Mouse (Mus musculus) CH12.LX (cell line): ENCODE data around the gene Evx2. TPM values are rescaled to one million over a fixed set of nuclear protein-coding genes. Genes with fewer than 3 reads are reported as not detected.

ENCODE experiments used
- DNase-seq: peaks from one replicate; pipeline ENCODE4 v3.0.0-alpha.2; 2013; ENCODE audit errors: extremely low read depth
- H3K27ac ChIP-seq: 2 replicates; pipeline ENCODE4 v1.5.1; 2012; ENCODE audit warnings: low read depth, mild to moderate bottlenecking, control low read depth, moderate library complexity; ENCODE audit not compliant: insufficient read depth
- H3K27me3 ChIP-seq: replicated peaks from 2 replicates; pipeline ENCODE3; 2012; ENCODE audit warnings: inconsistent platforms
- H3K36me3 ChIP-seq, 2 experiments: replicated peaks in 1 of 2; 2 replicates each; pipeline versions ENCODE3 to v1.6.1; 2012; ENCODE audit warnings: inconsistent platforms in 1 of 2, low read length in 1 of 2, mild to moderate bottlenecking in 1 of 2, mixed read lengths in 1 of 2, moderate library complexity in 1 of 2; ENCODE audit not compliant: control insufficient read depth in 1 of 2, insufficient read depth in 1 of 2
- H3K4me1 ChIP-seq, 2 experiments: 2 replicates each; pipeline ENCODE4 v1.6.1; 2012; ENCODE audit warnings: inconsistent platforms in 1 of 2, moderate library complexity in 1 of 2; ENCODE audit not compliant: insufficient read depth in 2 of 2, control insufficient read depth in 1 of 2
- H3K4me2 ChIP-seq: 2 replicates; pipeline ENCODE4 v1.6.1; 2012; ENCODE audit warnings: low read depth, mild to moderate bottlenecking, control low read depth; ENCODE audit not compliant: poor library complexity, insufficient read depth, severe bottlenecking
- H3K4me3 ChIP-seq, 3 experiments: fragments of 150-350 bp in 1 of 3; sonication (generic) in 1 of 3; replicated peaks in 1 of 3; 2 replicates each; pipeline versions ENCODE3 to v1.5.1; 2011 to 2012; ENCODE audit warnings: low read depth in 2 of 3, low read length in 2 of 3, mild to moderate bottlenecking in 2 of 3, moderate library complexity in 2 of 3, control low read depth in 1 of 3, improper control_type of control experiment in 1 of 3, inconsistent platforms in 1 of 3, mixed read lengths in 1 of 3; ENCODE audit not compliant: poor library complexity in 1 of 3
- H3K79me2 ChIP-seq: replicated peaks from 2 replicates; pipeline ENCODE4 v1.6.1; 2012; ENCODE audit warnings: mild to moderate bottlenecking, moderate library complexity; ENCODE audit not compliant: control insufficient read depth, poor library complexity, insufficient read depth, severe bottlenecking; ENCODE audit errors: extremely low read depth
- H3K9ac ChIP-seq: 2 replicates; pipeline ENCODE4 v1.6.1; 2012; ENCODE audit warnings: low read depth, mild to moderate bottlenecking, control low read depth, moderate library complexity; ENCODE audit not compliant: insufficient read depth
- H3K9me3 ChIP-seq: replicated peaks from 2 replicates; pipeline ENCODE3; 2012; ENCODE audit warnings: low read length, inconsistent platforms, mixed read lengths
- CHD1 ChIP-seq: IDR thresholded peaks from 2 replicates; pipeline ENCODE4 v1.6.1; 2012; ENCODE audit warnings: low read depth, low read length, improper control_type of control experiment, inconsistent platforms
- CHD2 ChIP-seq: IDR thresholded peaks from 2 replicates; pipeline ENCODE4 v1.6.1; 2011; ENCODE audit warnings: low read length, improper control_type of control experiment
- CTCF ChIP-seq, 2 experiments: IDR thresholded peaks in 1 of 2; conservative IDR thresholded peaks in 1 of 2; 2 replicates each; pipeline ENCODE4 v1.5.1; 2011 to 2012; ENCODE audit warnings: low read depth in 2 of 2, low read length in 2 of 2, improper control_type of control experiment in 1 of 2, inconsistent platforms in 1 of 2, mild to moderate bottlenecking in 1 of 2, moderate library complexity in 1 of 2
- E2F4 ChIP-seq: IDR thresholded peaks from 2 replicates; pipeline ENCODE4 v1.6.1; 2011; ENCODE audit warnings: low read depth, low read length, improper control_type of control experiment; ENCODE audit not compliant: insufficient replicate concordance
- ETS1 ChIP-seq: conservative IDR thresholded peaks from 2 replicates; pipeline ENCODE4 v1.6.1; 2012; ENCODE audit warnings: low read depth, mild to moderate bottlenecking, inconsistent platforms, low read length, improper control_type of control experiment, moderate library complexity
- HCFC1 ChIP-seq: IDR thresholded peaks from 2 replicates; pipeline ENCODE4 v1.6.1; 2012; ENCODE audit warnings: low read depth, mild to moderate bottlenecking, inconsistent platforms, low read length, improper control_type of control experiment
- JUND ChIP-seq: conservative IDR thresholded peaks from 2 replicates; pipeline ENCODE4 v1.6.1; 2011; ENCODE audit warnings: low read depth, low read length, improper control_type of control experiment
- MAFK ChIP-seq: IDR thresholded peaks from 2 replicates; pipeline ENCODE4 v1.6.1; 2011; ENCODE audit warnings: low read length, improper control_type of control experiment; ENCODE audit not compliant: insufficient replicate concordance
- MXI1 ChIP-seq: IDR thresholded peaks from 2 replicates; pipeline ENCODE4 v1.6.1; 2011; ENCODE audit warnings: mild to moderate bottlenecking, low read depth, low read length, improper control_type of control experiment
- NELFE ChIP-seq: IDR thresholded peaks from 2 replicates; pipeline ENCODE4 v1.6.1; 2011; ENCODE audit warnings: low read depth, low read length, improper control_type of control experiment
- NRF1 ChIP-seq: IDR thresholded peaks from 2 replicates; pipeline ENCODE4 v1.6.1; 2014; ENCODE audit warnings: low read depth, mild to moderate bottlenecking, inconsistent platforms, low read length, improper control_type of control experiment, moderate library complexity
- POLR2AphosphoS2 ChIP-seq: IDR thresholded peaks from 2 replicates; pipeline ENCODE4 v1.6.1; 2011; ENCODE audit warnings: low read depth, low read length, improper control_type of control experiment
- RCOR1 ChIP-seq: conservative IDR thresholded peaks from 2 replicates; pipeline ENCODE4 v1.6.1; 2012; ENCODE audit warnings: low read depth, mild to moderate bottlenecking, inconsistent platforms, low read length, improper control_type of control experiment
- TBP ChIP-seq: conservative IDR thresholded peaks from 2 replicates; pipeline ENCODE4 v1.6.1; 2011; ENCODE audit warnings: low read depth, low read length, improper control_type of control experiment
- USF2 ChIP-seq: conservative IDR thresholded peaks from 2 replicates; pipeline ENCODE4 v1.6.1; 2011; ENCODE audit warnings: low read depth, low read length, improper control_type of control experiment
- ZC3H11A ChIP-seq: IDR thresholded peaks from 2 replicates; pipeline ENCODE4 v1.6.1; 2012; ENCODE audit warnings: low read depth, mild to moderate bottlenecking, inconsistent platforms, low read length, improper control_type of control experiment
- ZKSCAN1 ChIP-seq: IDR thresholded peaks from 2 replicates; pipeline ENCODE4 v1.6.1; 2012; ENCODE audit warnings: low read depth, inconsistent platforms, low read length, improper control_type of control experiment, borderline replicate concordance
- dilution Hi-C: fragments of 300-500 bp; cut with MboI; formaldehyde crosslinking; loops from 2 replicates; pipeline ENCODE4 v1.14.3; 2020; ENCODE audit warnings: low sequenced_read_pairs; ENCODE audit not compliant: extremely low pct_unique_long_range_greater_than_20kb, extremely low pct_ligation_motif_present
- in situ Hi-C: fragments of 300-500 bp; cut with MboI; formaldehyde crosslinking; loops from 3 replicates; pipeline ENCODE4 v1.14.3; 2019; ENCODE audit warnings: low sequenced_read_pairs, low pct_ligation_motif_present, low pct_unique_long_range_greater_than_20kb, mixed read lengths
- polyA plus RNA-seq: library from polyadenylated mRNA; unstranded; fragments of >175 nt; gene quantifications from 2 replicates; pipeline ENCODE4 v1.2.1, GENCODE M21; 2012; ENCODE audit warnings: low read depth; ENCODE audit not compliant: insufficient read length
- total RNA-seq, 2 experiments: library from RNA; depleted of rRNA; stranded (reverse); fragments of 300-350 nt in 1 of 2; fragments of >200 nt in 1 of 2; gene quantifications; 2 replicates each; pipeline ENCODE4 v1.2.3; 2012 to 2014

Evx2 gene
- total and polyA plus RNA-seq, 3 experiments = not detected

DNA sequence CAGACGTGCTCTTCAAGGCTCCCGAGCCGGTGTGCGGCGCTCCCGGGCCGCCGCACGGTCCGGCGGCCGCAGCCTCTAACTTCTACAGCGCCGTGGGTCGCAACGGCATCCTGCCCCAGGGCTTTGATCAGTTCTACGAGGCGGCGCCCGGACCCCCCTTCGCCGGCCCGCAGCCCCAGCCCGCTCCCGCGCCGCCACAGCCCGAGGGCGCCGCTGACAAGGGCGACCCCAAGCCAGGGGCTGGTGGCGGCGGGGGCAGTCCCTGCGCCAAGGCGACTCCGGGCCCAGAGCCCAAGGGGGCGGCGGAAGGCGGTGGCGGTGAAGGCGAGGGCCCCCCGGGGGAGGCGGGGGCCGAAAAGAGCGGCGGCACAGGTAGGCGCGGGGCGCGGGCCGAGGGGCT, 23.4 kb upstream of the Evx2 start:
- DNase-seq = no peak
- no peak overlapping the region for H3K9ac ChIP-seq
- TF ChIP-seq ZC3H11A = no peak
- TF ChIP-seq E2F4 = no peak
- TF ChIP-seq, all 38 proteins: peak for 0
- Histone ChIP-seq H3K27me3 (no peaks in the 10 kb centered on the region), H3K79me2 (no peaks in the 10 kb centered on the region), H3K4me2 (no peak overlapping the region), H3K4me3 (no peak overlapping the region), H3K4me1 (no peaks in the 10 kb centered on the region), H3K27ac (no peak overlapping the region), H3K9me3 (peaks cover 29% of the 10 kb centered on the region), H3K36me3 (no peaks in the 10 kb centered on the region)
- in situ Hi-C loops = loop anchor here (25.0 kb wide), 1 partner anchor 630 kb away; no protein-coding TSS in a partner anchor
- dilution Hi-C loops = no loop called here

DNA sequence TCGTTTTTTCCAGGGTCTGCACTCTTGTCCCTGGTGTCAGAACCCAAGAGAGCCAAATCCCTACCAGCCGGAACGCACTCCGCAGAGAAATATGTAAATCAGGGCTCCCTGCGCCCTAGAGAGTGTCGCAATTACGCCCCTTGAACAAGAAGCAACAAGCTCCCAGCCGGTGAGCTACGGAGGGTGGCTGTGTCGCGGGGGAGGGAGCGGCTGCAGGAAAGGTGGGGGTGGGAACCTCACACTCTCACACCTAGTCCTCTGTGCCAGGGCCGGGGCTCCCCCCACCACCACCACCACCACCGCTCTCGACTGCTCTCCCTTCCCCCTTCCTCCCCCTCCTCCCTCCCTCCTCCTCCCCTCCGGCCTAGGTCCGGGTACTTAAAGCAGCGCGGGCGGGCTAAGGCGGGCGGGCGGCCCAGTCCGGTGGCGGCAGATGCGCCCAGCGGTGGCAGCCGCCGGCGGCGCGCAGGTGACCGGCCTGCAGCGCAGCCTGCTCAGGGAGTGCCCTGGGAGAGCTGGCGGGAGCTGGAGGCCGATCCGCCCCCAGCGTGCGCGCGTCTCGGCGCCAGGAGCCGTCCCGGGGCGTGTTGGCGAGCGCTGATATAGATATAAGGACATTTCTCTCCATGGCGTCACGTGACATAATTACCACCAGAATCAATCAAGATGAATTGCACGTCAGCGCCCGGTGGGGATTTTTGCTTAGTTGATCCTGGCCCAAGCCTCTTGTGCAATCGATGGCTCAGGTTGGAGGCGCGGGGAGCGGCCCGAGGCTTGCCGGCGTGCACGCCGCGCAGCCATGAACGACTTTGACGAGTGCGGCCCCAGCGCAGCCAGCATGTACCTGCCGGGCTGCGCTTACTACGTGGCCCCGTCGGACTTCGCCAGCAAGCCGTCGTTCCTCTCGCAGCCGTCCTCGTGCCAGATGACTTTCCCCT, 22.5 kb upstream of the Evx2 start:
- H3K36me3 ChIP-seq = no peaks in the 10 kb centered on the region
- H3K4me1 ChIP-seq = no peaks in the 10 kb centered on the region
- no peak overlapping the region for H3K4me2 ChIP-seq
- H3K9me3 ChIP-seq = peaks cover 27% of the 10 kb centered on the region
- H3K27me3 ChIP-seq = no peaks in the 10 kb centered on the region
- H3K9ac ChIP-seq = no peak overlapping the region
- DNase-seq = no peak
- H3K27ac ChIP-seq = no peak overlapping the region
- in situ Hi-C loops = loop anchor here (25.0 kb wide), 1 partner anchor 630 kb away; no protein-coding TSS in a partner anchor
- dilution Hi-C loops = no loop called here
- TF ChIP-seq MAFK (no peak), E2F4 (no peak), ZKSCAN1 (no peak), TBP (no peak), JUND (no peak), NELFE (no peak), CHD2 (no peak), MXI1 (no peak), POLR2AphosphoS2 (no peak), USF2 (no peak), HCFC1 (no peak), RCOR1 (no peak), ETS1 (no peak), CHD1 (no peak), CTCF (conservative IDR thresholded peaks at IDR 0.05 in 1 of 2, IDR thresholded peaks at IDR 0.05 in 1 of 2; ENCODE audit: low read depth in 2 of 2, low read length in 2 of 2) (no peak), NRF1 (no peak)
- no peak overlapping the region for H3K4me3 ChIP-seq
- no peaks in the 10 kb centered on the region for H3K79me2 ChIP-seq
